Mouse (Mus musculus): ENCODE data around the gene 1700025G04Rik. TPM values are rescaled to one million over a fixed set of nuclear protein-coding genes. Genes with fewer than 3 reads are reported as not detected.
A peak's percentile ranks its signal among the peaks of the same experiment; 100 is the strongest.

The 1700025G04Rik gene
- polyA plus RNA-seq, 1 experiment from 2014 or later: 28.5 TPM

GRCm38 (mm10) chr1:151917736-151918135, 172.2 kb downstream of the 1700025G04Rik start:
- H3K9ac ChIP-seq (ENCODE audit: low read depth, low read length): no peak overlapping the region
- H3K27ac ChIP-seq (ENCODE audit: low read length): no peak overlapping the region; the same call in 1 of the 2 replicates
- H3K4me1 ChIP-seq (ENCODE audit: control insufficient read depth, insufficient read depth, low read length): peaks cover 21% of the 10 kb centered on the region
- H3K27me3 ChIP-seq (ENCODE audit: control insufficient read depth, insufficient read depth, low read depth, low read length): no peaks in the 10 kb centered on the region
- WGBS: 89% methylated on average over 3 of the region's 3 CpGs
- ATAC-seq: no peak
- H3K4me3 ChIP-seq (ENCODE audit: low read depth, low read length): no peak overlapping the region
- H3K4me2 ChIP-seq (ENCODE audit: low read length): no peak overlapping the region
- H3K36me3 ChIP-seq (ENCODE audit: control insufficient read depth, insufficient read depth, low read length): peaks cover 3% of the 10 kb centered on the region; the same call in 1 of the 2 replicates
- no peaks in the 10 kb centered on the region for H3K9me3 ChIP-seq (replicated peaks; ENCODE audit: control insufficient read depth, low read length, poor library complexity, severe bottlenecking)

- Histone ChIP-seq H3K9me3 (replicated peaks; ENCODE audit: control insufficient read depth, low read length, poor library complexity, severe bottlenecking) (no peaks in the 10 kb centered on the region), H3K4me1 (ENCODE audit: control insufficient read depth, insufficient read depth, low read length) (peaks cover 16% of the 10 kb centered on the region), H3K27me3 (ENCODE audit: control insufficient read depth, insufficient read depth, low read depth, low read length) (no peaks in the 10 kb centered on the region), H3K4me2 (ENCODE audit: low read length) (no peak overlapping the region), H3K36me3 (ENCODE audit: control insufficient read depth, insufficient read depth, low read length) (peaks cover 3% of the 10 kb centered on the region; the same call in 1 of the 2 replicates), H3K4me3 (ENCODE audit: low read depth, low read length) (no peak overlapping the region), H3K27ac (ENCODE audit: low read length) (no peak overlapping the region), H3K9ac (ENCODE audit: low read depth, low read length) (no peak overlapping the region)
- WGBS: 95% methylated on average over 9 of the region's 9 CpGs
- ATAC-seq: no peak
Observed at GRCm38 (mm10) chr1:151914494-151914893, 175.4 kb downstream of the 1700025G04Rik start.

GRCm38 (mm10) chr1:151907014-151907413, 182.9 kb downstream of the 1700025G04Rik start:
- Histone ChIP-seq H3K27ac (ENCODE audit: low read length) (no peak overlapping the region), H3K9ac (ENCODE audit: low read depth, low read length) (no peak overlapping the region), H3K4me2 (ENCODE audit: low read length) (no peak overlapping the region), H3K4me3 (ENCODE audit: low read depth, low read length) (no peak overlapping the region), H3K4me1 (ENCODE audit: control insufficient read depth, insufficient read depth, low read length) (0 out of 2 replicates have a peak, but pooled peaks cover 2% of the 10 kb centered on the region), H3K9me3 (replicated peaks; ENCODE audit: control insufficient read depth, low read length, poor library complexity, severe bottlenecking) (no peaks in the 10 kb centered on the region), H3K36me3 (ENCODE audit: control insufficient read depth, insufficient read depth, low read length) (no peaks in the 10 kb centered on the region), H3K27me3 (ENCODE audit: control insufficient read depth, insufficient read depth, low read depth, low read length) (no peaks in the 10 kb centered on the region)
- no peak for ATAC-seq
- WGBS: 80% methylated on average over 4 of the region's 4 CpGs

- H3K4me3 ChIP-seq (ENCODE audit: low read depth, low read length): no peak overlapping the region
- H3K9me3 ChIP-seq (replicated peaks; ENCODE audit: control insufficient read depth, low read length, poor library complexity, severe bottlenecking): no peaks in the 10 kb centered on the region
- H3K4me2 ChIP-seq (ENCODE audit: low read length): no peak overlapping the region
- ATAC-seq: 0 out of 2 replicates have a peak, but pooled peaks have one; percentile 26
- H3K27ac ChIP-seq (ENCODE audit: low read length): peak overlapping the region; percentile 32; the same call in 1 of the 2 replicates
- H3K9ac ChIP-seq (ENCODE audit: low read depth, low read length): no peak overlapping the region
- WGBS: 51% methylated on average over 12 of the region's 12 CpGs
- no peaks in the 10 kb centered on the region for H3K27me3 ChIP-seq (ENCODE audit: control insufficient read depth, insufficient read depth, low read depth, low read length)
- no peaks in the 10 kb centered on the region for H3K36me3 ChIP-seq (ENCODE audit: control insufficient read depth, insufficient read depth, low read length)
- peaks cover 9% of the 10 kb centered on the region for H3K4me1 ChIP-seq (ENCODE audit: control insufficient read depth, insufficient read depth, low read length)
Observed at GRCm38 (mm10) chr1:151900706-151901360, 189.1 kb downstream of the 1700025G04Rik start.

- no peak overlapping the region for H3K27ac ChIP-seq (ENCODE audit: low read length)
- 74% methylated on average over 7 of the region's 7 CpGs for WGBS
- 0 out of 2 replicates have a peak, but pooled peaks have one; percentile 36 for ATAC-seq
Observed at GRCm38 (mm10) chr1:151899964-151900363, 190.0 kb downstream of the 1700025G04Rik start.

GRCm38 (mm10) chr1:151895406-151895805, 194.5 kb downstream of the 1700025G04Rik start:
- H3K36me3 ChIP-seq (ENCODE audit: control insufficient read depth, insufficient read depth, low read length): no peaks in the 10 kb centered on the region
- no peak overlapping the region for H3K27ac ChIP-seq (ENCODE audit: low read length)
- WGBS: 81% methylated on average over 4 of the region's 4 CpGs
- H3K4me3 ChIP-seq (ENCODE audit: low read depth, low read length): no peak overlapping the region
- peaks cover 4% of the 10 kb centered on the region; the same call in 1 of the 2 replicates for H3K4me1 ChIP-seq (ENCODE audit: control insufficient read depth, insufficient read depth, low read length)
- no peaks in the 10 kb centered on the region for H3K27me3 ChIP-seq (ENCODE audit: control insufficient read depth, insufficient read depth, low read depth, low read length)
- no peak overlapping the region for H3K9ac ChIP-seq (ENCODE audit: low read depth, low read length)
- ATAC-seq: no peak
- no peak overlapping the region for H3K4me2 ChIP-seq (ENCODE audit: low read length)
- H3K9me3 ChIP-seq (replicated peaks; ENCODE audit: control insufficient read depth, low read length, poor library complexity, severe bottlenecking): no peaks in the 10 kb centered on the region

More at GRCm38 (mm10) chr1:151899964-151900363, 190.0 kb downstream of the 1700025G04Rik start:
- H3K9ac ChIP-seq (ENCODE audit: low read depth, low read length): no peak overlapping the region
- no peaks in the 10 kb centered on the region for H3K9me3 ChIP-seq (replicated peaks; ENCODE audit: control insufficient read depth, low read length, poor library complexity, severe bottlenecking)
- no peaks in the 10 kb centered on the region for H3K36me3 ChIP-seq (ENCODE audit: control insufficient read depth, insufficient read depth, low read length)
- H3K4me2 ChIP-seq (ENCODE audit: low read length): no peak overlapping the region
- no peaks in the 10 kb centered on the region for H3K27me3 ChIP-seq (ENCODE audit: control insufficient read depth, insufficient read depth, low read depth, low read length)
- H3K4me1 ChIP-seq (ENCODE audit: control insufficient read depth, insufficient read depth, low read length): peaks cover 9% of the 10 kb centered on the region
- H3K4me3 ChIP-seq (ENCODE audit: low read depth, low read length): no peak overlapping the region

GRCm38 (mm10) chr1:151893976-151894375, 195.9 kb downstream of the 1700025G04Rik start:
- Histone ChIP-seq H3K4me2 (ENCODE audit: low read length) (no peak overlapping the region), H3K9me3 (replicated peaks; ENCODE audit: control insufficient read depth, low read length, poor library complexity, severe bottlenecking) (no peaks in the 10 kb centered on the region), H3K4me3 (ENCODE audit: low read depth, low read length) (no peak overlapping the region), H3K4me1 (ENCODE audit: control insufficient read depth, insufficient read depth, low read length) (peaks cover 10% of the 10 kb centered on the region), H3K27ac (ENCODE audit: low read length) (no peak overlapping the region), H3K27me3 (ENCODE audit: control insufficient read depth, insufficient read depth, low read depth, low read length) (no peaks in the 10 kb centered on the region), H3K9ac (ENCODE audit: low read depth, low read length) (no peak overlapping the region), H3K36me3 (ENCODE audit: control insufficient read depth, insufficient read depth, low read length) (no peaks in the 10 kb centered on the region)
- 85% methylated on average over 5 of the region's 5 CpGs for WGBS
- no peak for ATAC-seq

- WGBS: 93% methylated on average over 5 of the region's 5 CpGs
- no peak for ATAC-seq
Observed at GRCm38 (mm10) chr1:151892008-151892407, 197.9 kb downstream of the 1700025G04Rik start.

GRCm38 (mm10) chr1:151891194-151891593, 198.7 kb downstream of the 1700025G04Rik start:
- Histone ChIP-seq H3K27me3 (ENCODE audit: control insufficient read depth, insufficient read depth, low read depth, low read length) (no peaks in the 10 kb centered on the region), H3K27ac (ENCODE audit: low read length) (no peak overlapping the region), H3K36me3 (ENCODE audit: control insufficient read depth, insufficient read depth, low read length) (no peaks in the 10 kb centered on the region), H3K4me1 (ENCODE audit: control insufficient read depth, insufficient read depth, low read length) (peaks cover 14% of the 10 kb centered on the region), H3K9ac (ENCODE audit: low read depth, low read length) (no peak overlapping the region), H3K9me3 (replicated peaks; ENCODE audit: control insufficient read depth, low read length, poor library complexity, severe bottlenecking) (no peaks in the 10 kb centered on the region), H3K4me2 (ENCODE audit: low read length) (no peak overlapping the region), H3K4me3 (ENCODE audit: low read depth, low read length) (no peak overlapping the region)
- no peak for ATAC-seq
- 93% methylated on average over 9 of the region's 9 CpGs for WGBS

More at GRCm38 (mm10) chr1:151892008-151892407, 197.9 kb downstream of the 1700025G04Rik start:
- H3K36me3 ChIP-seq (ENCODE audit: control insufficient read depth, insufficient read depth, low read length): no peaks in the 10 kb centered on the region
- no peak overlapping the region for H3K27ac ChIP-seq (ENCODE audit: low read length)
- no peaks in the 10 kb centered on the region for H3K9me3 ChIP-seq (replicated peaks; ENCODE audit: control insufficient read depth, low read length, poor library complexity, severe bottlenecking)
- no peak overlapping the region for H3K4me3 ChIP-seq (ENCODE audit: low read depth, low read length)
- no peaks in the 10 kb centered on the region for H3K27me3 ChIP-seq (ENCODE audit: control insufficient read depth, insufficient read depth, low read depth, low read length)
- no peak overlapping the region for H3K4me2 ChIP-seq (ENCODE audit: low read length)
- H3K9ac ChIP-seq (ENCODE audit: low read depth, low read length): no peak overlapping the region
- peaks cover 14% of the 10 kb centered on the region for H3K4me1 ChIP-seq (ENCODE audit: control insufficient read depth, insufficient read depth, low read length)
